Mouse (Mus musculus) brain, embryonic 14.5 days (tissue): ENCODE data around the gene Wdr95.

Source experiments
- CTCF ChIP-seq: fragments of 200-500 bp; IDR thresholded peaks from 2 replicates; pipeline ENCODE4 v1.5.1; 2012; ENCODE audit warnings: inconsistent platforms, mild to moderate bottlenecking, moderate library complexity, borderline replicate concordance; ENCODE audit not compliant: insufficient read depth, insufficient read length; ENCODE audit errors: extremely low read depth
- POLR2A ChIP-seq: fragments of 200-500 bp; IDR thresholded peaks from 2 replicates; pipeline ENCODE4 v1.6.1; 2012; ENCODE audit warnings: mild to moderate bottlenecking, inconsistent platforms, borderline replicate concordance; ENCODE audit not compliant: poor library complexity, insufficient read depth, insufficient read length, severe bottlenecking; ENCODE audit errors: extremely low read depth

GRCm38 (mm10) chr5:149527999-149528729, at the start of gene Wdr95:
- TF ChIP-seq CTCF (no peak; the same call in 1 of the 2 replicates), POLR2A (no peak)
